Mouse (Mus musculus) cerebellum, postnatal 10 days (tissue): Measurements from ENCODE around the gene Chn1.

Experiments used
- DNase-seq, 2 experiments: peaks; one replicate each; pipeline ENCODE4 v3.0.0; 2021; ENCODE audit warnings: mixed read lengths in 2 of 2

The Chn1 gene

GRCm38 (mm10) chr2:73618486-73619052 is 156.6 kb downstream of the Chn1 start:
- no peak for DNase-seq

DNA sequence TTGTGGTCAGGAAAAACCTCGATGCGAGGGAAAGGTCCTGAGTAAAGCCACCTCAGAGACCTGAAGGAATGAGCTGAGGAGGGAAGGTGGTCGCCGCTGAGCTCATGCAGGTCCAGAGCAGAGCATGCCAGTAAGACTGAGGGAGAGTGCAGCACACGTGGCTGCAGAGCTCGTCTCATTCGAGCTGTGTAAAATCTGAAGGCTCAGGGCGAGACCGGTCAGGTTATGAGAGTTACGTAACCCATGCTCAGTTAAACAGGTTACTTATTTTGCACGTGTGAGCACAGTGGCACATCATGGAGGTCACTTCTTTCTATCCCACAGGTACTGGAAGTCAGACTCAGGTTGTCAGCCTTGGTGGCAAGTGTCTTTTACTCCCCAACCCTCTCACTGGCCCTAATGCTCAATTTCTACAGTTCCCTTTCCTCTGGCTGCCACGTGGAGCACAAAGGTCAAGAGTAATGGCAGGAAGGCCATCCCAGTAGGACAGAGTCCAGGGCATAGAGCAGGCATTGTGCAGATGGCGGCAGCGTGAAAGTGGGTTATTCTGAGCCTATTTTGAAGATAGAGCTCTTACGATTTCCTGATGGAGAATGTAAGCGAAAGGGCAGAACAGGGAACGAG is 158.6 kb downstream of the Chn1 start:
- DNase-seq, result no peak

GRCm38 (mm10) chr2:73615456-73615855 is 159.7 kb downstream of the Chn1 start:
- DNase-seq, result no peak

GRCm38 (mm10) chr2:73614303-73614702 is 160.8 kb downstream of the Chn1 start:
- no peak for DNase-seq

GRCm38 (mm10) chr2:73612941-73613340 is 162.2 kb downstream of the Chn1 start:
- no peak for DNase-seq

DNA sequence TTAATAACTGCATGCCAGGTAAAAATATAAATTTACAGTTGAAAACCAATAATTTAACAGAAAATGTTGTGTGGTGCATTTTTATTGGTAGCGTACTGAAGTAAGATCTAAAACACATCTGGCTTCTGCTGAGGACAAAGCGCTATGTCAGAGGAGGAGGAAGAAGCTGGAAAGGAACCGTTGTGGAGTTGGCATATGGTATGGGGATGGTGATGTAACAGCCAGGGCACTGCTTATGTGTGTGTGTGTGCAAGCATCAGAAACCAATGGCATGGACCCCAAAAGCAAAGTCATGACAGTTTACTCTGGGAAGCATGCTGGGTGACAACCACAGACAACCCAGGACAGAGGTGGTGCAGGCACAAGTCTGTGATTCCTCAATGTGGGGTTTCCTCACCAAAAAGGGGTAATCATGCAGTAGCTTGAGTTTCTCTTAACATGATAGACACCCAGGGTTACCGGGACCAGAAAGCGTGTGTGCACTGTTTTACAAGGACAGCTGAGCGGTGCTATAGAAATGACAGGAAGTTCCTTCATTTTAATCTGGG is 162.7 kb downstream of the Chn1 start:
- no peak for DNase-seq

DNA sequence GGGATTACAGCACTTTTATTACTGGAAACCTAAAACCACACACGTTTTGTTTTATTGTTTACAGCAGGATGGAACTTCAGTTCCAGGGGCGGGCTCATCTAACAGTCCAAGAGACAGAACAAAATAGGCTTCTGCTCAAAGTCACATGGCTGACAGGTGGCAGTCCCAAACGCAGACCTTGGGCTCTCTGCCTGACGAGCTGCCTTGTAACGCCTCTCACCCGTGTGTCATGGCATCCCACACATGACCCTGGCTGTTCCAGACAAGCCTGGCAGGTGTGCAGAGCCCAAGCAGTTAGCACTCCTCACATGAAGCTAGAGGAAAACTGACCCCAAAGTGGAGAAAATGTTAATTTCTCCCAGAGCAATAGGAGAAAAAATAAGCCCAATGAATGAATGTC is 163.3 kb downstream of the Chn1 start:
- no peak for DNase-seq

GRCm38 (mm10) chr2:73609724-73610210 is 165.4 kb downstream of the Chn1 start:
- DNase-seq, result no peak

GRCm38 (mm10) chr2:73609067-73609723 is 166.0 kb downstream of the Chn1 start:
- peak in 1 of 2 experiments; percentile 24 for DNase-seq

DNA sequence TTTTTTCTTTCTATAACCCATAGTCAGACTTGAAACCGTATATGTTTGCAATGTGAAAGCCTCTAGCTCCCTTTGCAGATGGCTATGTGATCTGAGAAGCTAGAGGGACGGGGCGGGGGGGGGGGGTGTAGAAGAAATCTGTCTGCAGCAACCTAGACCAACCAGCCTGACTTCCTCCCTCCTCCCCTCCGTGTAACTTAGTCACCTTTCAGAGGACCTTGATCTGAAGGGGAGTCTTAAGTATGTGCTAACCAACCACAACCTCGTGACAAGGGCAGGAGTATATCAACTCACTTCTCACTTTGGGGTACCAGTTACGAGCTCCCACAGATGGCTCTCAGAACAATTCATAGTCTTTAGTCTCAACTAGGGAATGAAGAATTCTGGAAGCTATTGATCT is 166.8 kb downstream of the Chn1 start:
- no peak for DNase-seq

- no peak for DNase-seq
Observed at GRCm38 (mm10) chr2:73607609-73608008, 167.5 kb downstream of the Chn1 start.

- no peak for DNase-seq
Observed at GRCm38 (mm10) chr2:73607146-73607545, 168.0 kb downstream of the Chn1 start.

DNA sequence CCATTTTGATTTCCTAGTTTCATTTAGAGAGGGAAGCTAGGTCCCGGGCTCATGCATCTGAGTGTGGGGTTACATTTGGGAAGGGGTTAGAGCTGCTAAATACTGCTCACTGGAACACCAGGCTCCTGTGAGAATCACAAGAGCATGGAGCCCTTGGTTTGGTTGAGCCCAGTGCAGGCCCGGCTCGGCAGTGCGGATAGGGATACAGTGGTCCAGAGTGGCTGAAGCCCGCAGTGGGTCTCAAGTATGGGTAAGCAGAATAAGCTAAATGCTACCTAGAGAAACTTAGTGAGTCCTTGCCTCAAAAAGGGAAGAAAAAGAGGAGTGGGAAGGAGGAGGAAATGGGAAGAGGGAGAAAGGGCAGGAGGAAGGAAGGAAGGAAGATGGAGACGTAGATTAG is 168.5 kb downstream of the Chn1 start:
- no peak for DNase-seq

DNA sequence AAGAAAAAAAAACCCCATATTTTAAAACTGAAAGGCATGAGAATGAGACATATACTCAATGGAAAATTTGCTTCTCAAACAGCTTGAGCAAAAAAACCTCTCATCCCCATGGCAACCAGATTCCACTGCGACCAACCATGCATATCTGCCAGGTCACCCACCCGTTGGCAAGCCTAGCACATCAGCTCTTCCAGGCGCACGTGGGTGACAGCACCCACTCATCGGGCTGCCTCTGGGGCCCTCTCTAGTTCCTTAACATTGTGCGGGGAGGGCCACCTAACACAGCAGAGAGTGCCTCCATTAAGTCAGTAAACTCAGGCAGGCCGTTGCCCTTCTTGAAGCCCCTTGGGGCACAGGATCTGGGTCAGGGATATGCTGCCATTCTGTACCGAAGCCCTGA is 170.1 kb downstream of the Chn1 start:
- DNase-seq, result peak; percentile 42 to 49

DNA sequence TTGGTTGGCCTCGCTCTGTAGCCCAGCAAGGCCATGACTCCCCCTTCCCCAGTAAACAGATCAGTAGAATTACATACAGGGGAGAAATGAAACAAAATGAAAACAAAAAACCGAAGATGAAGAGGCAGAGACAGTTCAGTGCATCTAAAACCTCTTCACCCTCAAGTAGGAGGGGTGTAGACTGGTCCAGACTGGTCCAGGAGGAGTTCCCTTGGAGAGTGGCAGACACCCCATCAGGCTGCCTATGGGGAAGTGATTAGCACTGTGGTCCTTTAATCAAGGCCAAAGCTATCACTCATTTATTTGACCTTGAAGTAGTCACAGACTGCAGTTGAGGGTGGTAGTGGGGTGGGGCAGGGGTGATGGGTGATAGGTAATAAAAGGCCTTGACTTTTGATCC is 170.6 kb downstream of the Chn1 start:
- no peak for DNase-seq

- DNase-seq, result no peak
Observed at GRCm38 (mm10) chr2:73600650-73601049, 174.5 kb downstream of the Chn1 start.

DNA sequence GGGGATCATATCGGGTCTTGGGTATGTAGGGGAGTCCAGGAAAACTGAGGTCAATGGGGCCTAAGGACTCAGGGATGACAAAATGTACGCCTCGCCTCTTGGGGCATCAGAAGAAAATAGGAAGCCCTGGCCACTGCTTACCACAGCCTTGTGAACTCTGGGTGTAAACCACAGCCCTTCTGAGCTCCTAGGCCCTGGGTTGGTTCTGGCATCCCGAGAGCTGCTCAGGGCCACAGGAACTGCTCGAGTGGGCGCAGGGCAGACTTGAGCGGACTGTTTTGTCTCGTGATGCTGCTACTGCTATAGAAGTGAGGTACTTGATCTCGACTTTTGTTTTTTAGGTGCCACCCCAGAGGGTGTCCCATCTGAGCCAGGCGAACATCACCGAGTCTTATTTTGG is 177.4 kb downstream of the Chn1 start:
- DNase-seq, result no peak

GRCm38 (mm10) chr2:73596786-73597185 is 178.4 kb downstream of the Chn1 start:
- no peak for DNase-seq

DNA sequence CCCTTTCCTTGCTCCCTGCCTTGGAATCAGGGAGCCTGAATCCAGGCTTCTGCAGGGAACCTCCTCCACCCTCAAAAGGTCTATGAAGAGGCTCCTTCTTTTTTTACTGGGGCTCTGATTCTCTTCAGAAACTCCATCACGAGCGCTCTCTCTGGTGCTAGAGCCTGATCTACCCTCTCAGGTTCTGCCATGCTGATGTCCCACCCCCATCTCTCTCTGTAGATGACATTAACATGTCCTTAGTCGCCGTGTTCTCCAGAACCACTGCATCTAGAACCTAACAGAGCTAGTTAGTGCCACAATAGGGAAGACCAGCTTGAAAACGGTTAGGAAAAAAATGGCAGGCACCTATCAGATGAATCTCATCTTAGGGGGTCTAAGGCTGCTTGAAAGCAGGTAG is 178.8 kb downstream of the Chn1 start:
- DNase-seq, result no peak

- DNase-seq, result no peak
Observed at GRCm38 (mm10) chr2:73593101-73593439, 182.1 kb downstream of the Chn1 start.

DNA sequence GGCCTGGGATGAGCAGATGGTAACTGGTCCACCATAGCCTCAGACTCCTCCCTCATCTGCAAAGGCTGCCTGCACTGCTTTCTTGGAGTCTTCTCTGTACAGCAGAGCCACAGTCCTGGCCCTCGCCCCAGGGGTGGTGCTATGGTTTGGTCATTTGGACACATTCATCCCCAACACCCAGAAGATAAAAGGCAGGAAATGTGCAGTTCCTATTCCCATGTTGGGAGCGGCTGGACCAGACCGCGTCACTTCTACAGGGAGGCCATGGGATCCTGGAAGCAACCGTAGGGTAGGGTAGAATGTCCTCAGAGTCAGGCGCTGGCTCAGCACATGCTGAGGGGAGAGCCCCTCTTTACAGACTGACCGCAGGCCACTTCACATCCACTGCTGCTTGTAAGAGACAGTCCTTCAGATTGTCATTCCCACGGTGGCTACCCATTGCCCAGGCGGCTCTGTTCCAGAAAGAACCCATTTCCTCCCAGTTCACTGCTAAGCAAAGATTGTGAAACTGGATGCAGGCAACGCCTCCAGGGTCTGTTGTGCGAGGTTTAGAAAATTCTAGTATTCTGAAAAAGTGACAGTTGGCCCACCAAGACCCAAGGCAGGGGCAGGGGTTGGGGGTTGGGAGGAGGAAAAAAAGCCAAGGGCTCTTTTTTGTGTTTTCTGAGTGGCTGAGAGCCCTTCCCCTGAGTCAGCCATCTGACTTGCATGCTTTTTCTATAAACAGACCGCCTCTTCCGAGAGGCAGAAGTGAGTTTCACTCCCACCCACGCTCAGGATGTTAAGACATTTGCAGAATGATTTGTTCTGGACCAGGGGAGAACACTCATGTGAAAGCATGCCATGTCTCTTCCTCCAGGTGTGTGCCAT is 182.7 kb downstream of the Chn1 start:
- DNase-seq, result no peak

GRCm38 (mm10) chr2:73591246-73591645 is 183.9 kb downstream of the Chn1 start:
- no peak for DNase-seq

DNA sequence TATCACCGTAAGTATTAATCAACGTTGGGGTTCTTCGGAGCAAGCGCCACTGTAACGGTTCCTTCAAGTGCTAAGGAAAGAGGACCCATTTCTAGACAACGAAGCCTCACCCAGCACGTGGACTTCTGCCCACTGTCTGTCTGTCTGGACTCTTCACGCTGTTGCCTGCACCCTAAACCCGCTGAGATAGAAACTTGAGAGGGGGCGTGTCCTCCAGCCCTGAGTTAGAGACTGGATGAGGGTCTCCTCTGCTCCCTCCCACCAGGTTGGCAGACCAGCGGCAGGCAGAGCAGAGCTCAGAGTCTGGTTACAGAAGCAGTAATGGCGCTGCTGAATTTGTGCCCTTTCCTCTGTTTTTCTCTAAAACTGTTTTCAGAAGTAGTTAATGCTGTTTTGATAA is 185.0 kb downstream of the Chn1 start:
- DNase-seq, result peak in 1 of 2 experiments; percentile 40
